Mouse (Mus musculus) forebrain, postnatal 0 days (tissue): ENCODE measurements around the gene Gsdma3. TPM values are rescaled to one million over a fixed set of nuclear protein-coding genes. Genes with fewer than 3 reads are reported as not detected.
"Not testable (repeated sequence)": the region's sequence is repeated elsewhere in the genome, so short reads cannot be mapped to it uniquely, and the experiment has no call there.

Experiments
- ATAC-seq: fragments of 200-750 bp; cut with Nextera tagmentation; 2 replicates; pipeline ENCODE4 v1.8.0; 2017; ENCODE audit warnings: mild to moderate bottlenecking, moderate library complexity
- DNase-seq: peaks from one replicate; pipeline ENCODE4 v3.0.0-alpha.2; 2015
- H3K27ac ChIP-seq: fragments of 300-500 bp; sonication (generic); 2 replicates; pipeline ENCODE4 v1.5.1; 2014; ENCODE audit warnings: low read depth, mild to moderate bottlenecking, antibody characterized with exemption, low read length, moderate library complexity, mixed read lengths
- H3K27me3 ChIP-seq: fragments of 300-500 bp; sonication (generic); 2 replicates; pipeline ENCODE4 v1.6.1; 2014; ENCODE audit warnings: mild to moderate bottlenecking, low read length, mixed read lengths; ENCODE audit not compliant: insufficient read depth
- H3K36me3 ChIP-seq: fragments of 300-500 bp; sonication (generic); 2 replicates; pipeline ENCODE4 v1.6.1; 2014; ENCODE audit warnings: mild to moderate bottlenecking, moderate library complexity; ENCODE audit not compliant: insufficient read depth
- H3K4me1 ChIP-seq: fragments of 300-500 bp; sonication (generic); 2 replicates; pipeline ENCODE4 v1.6.1; 2014; ENCODE audit warnings: antibody characterized with exemption; ENCODE audit not compliant: insufficient read depth
- H3K4me2 ChIP-seq: fragments of 300-500 bp; sonication (generic); 2 replicates; pipeline ENCODE4 v1.6.1; 2014; ENCODE audit warnings: low read depth, mild to moderate bottlenecking, moderate library complexity
- H3K4me3 ChIP-seq: fragments of 300-500 bp; sonication (generic); 2 replicates; pipeline ENCODE4 v1.5.1; 2014; ENCODE audit warnings: low read depth, low read length, mixed read lengths
- H3K9ac ChIP-seq: fragments of 300-500 bp; sonication (generic); 2 replicates; pipeline ENCODE4 v1.6.1; 2014; ENCODE audit warnings: mild to moderate bottlenecking
- H3K9me3 ChIP-seq: fragments of 300-500 bp; sonication (generic); 2 replicates; pipeline ENCODE4 v1.6.1; 2016; ENCODE audit warnings: low read length
- CTCF ChIP-seq: sonication (generic); IDR thresholded peaks from 2 replicates; pipeline ENCODE4 v1.5.1; 2016; ENCODE audit warnings: antibody characterized with exemption, control low read depth, low read depth
- WGBS: fragments of 180-500 bp; shearing (Covaris S2); extraction: QIAGEN DNeasy Blood & Tissue Kit; methylation state at CpG from one replicate; pipeline ENCODE4 v1.1.7; 2014; 5-methylcytosine and 5-hydroxymethylcytosine counted together
- polyA plus RNA-seq: library from polyadenylated mRNA; unstranded; fragments of >200 nt; fragmentation: Nextera tagmentation; extraction: Ambion mirVana; gene quantifications from 2 replicates; pipeline ENCODE4 v1.2.1, GENCODE M21; 2015
- total RNA-seq: library from RNA; depleted of rRNA; stranded (reverse); fragments of >200 nt; gene quantifications from 2 replicates; pipeline ENCODE4 v1.2.3, GENCODE M21; 2014

Gsdma3 gene
- total and polyA plus RNA-seq, 2 experiments from 2014 or later, result not detected

DNA sequence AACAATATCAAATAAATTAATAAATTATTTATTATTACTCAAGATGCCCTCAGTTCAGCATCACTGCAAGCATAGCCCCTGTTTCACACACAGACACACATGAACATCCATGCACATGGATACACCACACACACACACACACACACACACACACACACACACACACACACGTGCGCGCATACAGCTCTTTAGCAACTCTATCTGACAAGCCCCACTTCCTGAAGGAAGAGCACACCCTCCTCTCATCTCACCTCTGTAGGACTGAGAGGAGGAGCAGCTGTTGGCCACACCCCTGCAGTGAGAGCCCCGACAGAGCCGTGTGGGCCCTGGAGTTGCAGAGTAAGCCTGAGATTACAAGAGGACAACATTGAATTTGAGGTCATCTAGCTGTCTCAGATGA lies 13.9 kb downstream of the Gsdma3 start:
- Histone ChIP-seq H3K9ac (no peak overlapping the region), H3K36me3 (no peaks in the 10 kb centered on the region), H3K4me2 (no peak overlapping the region), H3K27me3 (no peaks in the 10 kb centered on the region), H3K4me1 (no peaks in the 10 kb centered on the region), H3K27ac (no peak overlapping the region), H3K4me3 (no peak overlapping the region), H3K9me3 (no peaks in the 10 kb centered on the region)
- WGBS, result 70% methylated on average over 5 of the region's 5 CpGs
- ATAC-seq, result no peak
- no peak for TF ChIP-seq CTCF
- DNase-seq, result no peak

DNA sequence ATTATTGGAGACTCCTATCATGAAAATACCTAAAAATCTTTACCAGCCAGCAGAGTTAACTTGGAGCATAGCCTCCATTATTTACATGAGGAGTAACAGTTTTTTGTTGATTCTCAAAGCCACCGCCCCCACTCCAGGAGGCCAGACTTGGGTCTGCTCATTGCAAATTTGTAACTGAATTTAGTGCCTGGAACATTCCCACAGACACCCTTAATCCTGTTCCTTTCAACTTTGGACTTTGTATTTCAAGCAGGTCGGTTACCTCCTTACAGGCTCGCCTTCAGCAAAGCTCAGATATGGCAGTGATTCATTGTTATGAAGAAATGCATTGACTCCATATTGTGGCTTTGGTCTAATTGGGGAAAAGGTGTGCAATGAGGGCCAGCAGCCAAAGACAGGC lies 18.6 kb downstream of the Gsdma3 start:
- Histone ChIP-seq H3K9ac (no peak overlapping the region), H3K9me3 (no peaks in the 10 kb centered on the region), H3K27ac (no peak overlapping the region), H3K4me1 (no peaks in the 10 kb centered on the region), H3K27me3 (no peaks in the 10 kb centered on the region), H3K36me3 (no peaks in the 10 kb centered on the region), H3K4me2 (no peak overlapping the region), H3K4me3 (no peak overlapping the region)
- ATAC-seq, result no peak
- no peak for TF ChIP-seq CTCF
- 76% methylated on average over 3 of the region's 3 CpGs for WGBS
- DNase-seq, result no peak

DNA sequence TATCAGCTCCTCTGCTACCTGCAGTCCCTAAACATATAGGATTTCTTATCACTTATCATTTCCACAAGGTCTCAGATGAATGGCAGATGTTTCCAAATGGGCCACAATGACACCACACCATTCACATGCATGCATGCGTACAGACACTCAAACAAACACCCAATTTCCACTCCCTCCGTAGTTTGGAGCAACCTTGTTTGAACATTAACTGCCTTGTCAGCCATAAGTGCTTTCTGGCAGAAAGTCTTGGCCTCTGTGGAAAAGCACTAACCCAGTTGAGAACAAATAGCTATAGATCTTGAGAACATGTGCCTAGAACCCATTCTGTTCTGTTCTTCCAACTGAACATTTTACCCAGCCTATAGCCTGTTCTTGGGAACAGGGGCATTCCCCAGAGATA lies 19.8 kb downstream of the Gsdma3 start:
- WGBS, result 78% methylated on average over 2 of the region's 2 CpGs
- DNase-seq, result no peak
- no peak overlapping the region for H3K4me2 ChIP-seq
- H3K9ac ChIP-seq, result no peak overlapping the region
- no peak overlapping the region for H3K4me3 ChIP-seq
- H3K27me3 ChIP-seq, result no peaks in the 10 kb centered on the region
- H3K27ac ChIP-seq, result no peak overlapping the region
- no peak for TF ChIP-seq CTCF
- ATAC-seq, result no peak
- no peaks in the 10 kb centered on the region for H3K36me3 ChIP-seq
- H3K4me1 ChIP-seq, result no peaks in the 10 kb centered on the region
- no peaks in the 10 kb centered on the region for H3K9me3 ChIP-seq

- Histone ChIP-seq H3K9me3 (no peaks in the 10 kb centered on the region), H3K36me3 (no peaks in the 10 kb centered on the region), H3K27me3 (no peaks in the 10 kb centered on the region), H3K4me2 (no peak within 1 kb of the TSS), H3K27ac (no peak within 1 kb of the TSS), H3K4me3 (no peak within 1 kb of the TSS), H3K9ac (no peak within 1 kb of the TSS), H3K4me1 (no peaks in the 10 kb centered on the region)
- ATAC-seq, result no peak
- no peak for DNase-seq
- 64% methylated on average over 2 of the region's 2 CpGs for WGBS
- no peak for TF ChIP-seq CTCF
Measured at GRCm38 (mm10) chr11:98646459-98646858, 20.3 kb downstream of the Gsdma3 start, which contains the start of gene Gsdma2. TSS of gene Gsdma2 (plus strand) at chr11:98646759.

- not testable (repeated sequence) for H3K9ac ChIP-seq, H3K4me1 ChIP-seq, H3K9me3 ChIP-seq, H3K27ac ChIP-seq, H3K27me3 ChIP-seq, H3K4me3 ChIP-seq, ATAC-seq, H3K4me2 ChIP-seq, H3K36me3 ChIP-seq
- 9% methylated on average over 6 of the region's 7 CpGs for WGBS
- peak; percentile 21 for DNase-seq
- TF ChIP-seq CTCF, result peak; percentile 63
Measured at GRCm38 (mm10) chr11:98655076-98655475, 28.9 kb downstream of the Gsdma3 start.

DNA sequence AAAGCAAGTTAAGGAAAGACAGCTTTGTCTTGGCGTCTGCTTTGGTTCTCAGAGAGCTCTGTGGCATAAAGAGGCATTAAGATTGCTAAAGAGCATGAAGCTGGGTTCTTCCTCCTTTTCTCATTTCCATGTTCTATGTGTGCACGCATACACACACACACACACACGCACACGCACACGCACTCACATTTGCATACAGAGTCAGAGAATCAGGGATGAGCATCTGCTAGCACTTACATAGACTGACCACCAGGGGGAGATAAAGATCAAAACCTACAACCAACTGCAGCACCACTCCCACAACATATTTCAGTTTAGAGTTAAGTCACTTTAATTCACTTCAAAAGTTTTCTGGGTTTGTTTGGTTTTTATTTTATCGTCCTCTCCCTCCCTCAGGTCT lies 34.4 kb downstream of the Gsdma3 start:
- peak overlapping the region; percentile 30; the same call in 1 of the 2 replicates for H3K4me2 ChIP-seq
- no peaks in the 10 kb centered on the region for H3K36me3 ChIP-seq
- no peak overlapping the region for H3K9ac ChIP-seq
- peak; percentile 88 for DNase-seq
- TF ChIP-seq CTCF, result peak; percentile 93
- no peak overlapping the region for H3K4me3 ChIP-seq
- H3K4me1 ChIP-seq, result peaks cover 3% of the 10 kb centered on the region; the same call in 1 of the 2 replicates
- H3K27me3 ChIP-seq, result no peaks in the 10 kb centered on the region
- H3K9me3 ChIP-seq, result no peaks in the 10 kb centered on the region
- WGBS, result 10% methylated on average over 6 of the region's 6 CpGs
- H3K27ac ChIP-seq, result no peak overlapping the region
- ATAC-seq, result peak; percentile 87

DNA sequence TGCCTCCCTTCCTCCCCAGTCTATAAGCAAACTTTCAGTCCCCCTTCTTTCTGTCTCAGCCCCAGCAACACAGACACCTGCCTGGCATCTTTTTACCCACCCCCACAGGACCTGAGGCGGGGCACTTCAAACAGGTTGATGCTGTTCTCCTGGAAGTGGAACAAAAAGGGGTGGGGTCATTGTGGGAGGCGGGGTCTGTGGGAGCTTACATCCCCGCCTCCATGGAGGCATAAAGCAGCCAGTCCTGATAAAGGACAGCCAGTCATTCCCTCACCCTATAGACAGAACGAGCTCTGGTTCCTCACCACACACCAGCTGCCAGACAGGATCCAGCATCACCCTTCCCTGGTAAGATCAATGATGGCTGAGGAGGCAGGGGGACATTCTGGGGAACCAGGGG lies 37.9 kb downstream of the Gsdma3 start, which contains the start of gene Gsdma:
Gene Gsdma (plus strand): TSS at position 261 of the 400 bp plus-strand sequence.
- H3K36me3 ChIP-seq, result no peaks in the 10 kb centered on the region
- peaks cover 3% of the 10 kb centered on the region; the same call in 1 of the 2 replicates for H3K4me1 ChIP-seq
- H3K9me3 ChIP-seq, result no peaks in the 10 kb centered on the region
- no peak for DNase-seq
- 12% methylated on average over 4 of the region's 4 CpGs for WGBS
- H3K27me3 ChIP-seq, result no peaks in the 10 kb centered on the region
- no peak for TF ChIP-seq CTCF
- no peak within 1 kb of the TSS for H3K9ac ChIP-seq
- ATAC-seq, result no peak
- H3K4me3 ChIP-seq, result no peak within 1 kb of the TSS
- no peak within 1 kb of the TSS for H3K27ac ChIP-seq
- no peak within 1 kb of the TSS for H3K4me2 ChIP-seq
